Mouse (Mus musculus) lung, postnatal 0 days (tissue): ENCODE data around the gene Vmn2r39. TPM values are rescaled to one million over a fixed set of nuclear protein-coding genes. Genes with fewer than 3 reads are reported as not detected.
"Not testable (repeated sequence)": the region's sequence is repeated elsewhere in the genome, so short reads cannot be mapped to it uniquely, and the experiment has no call there.

Experiments used
- ATAC-seq: fragments of 200-750 bp; cut with Nextera tagmentation; 2 replicates; pipeline ENCODE4 v1.8.0; 2017; ENCODE audit warnings: moderate library complexity
- DNase-seq: peaks from one replicate; pipeline ENCODE4 v3.0.0-alpha.2; 2016; ENCODE audit warnings: low spot score
- H3K27ac ChIP-seq: fragments of 300-500 bp; sonication (generic); 2 replicates; pipeline ENCODE4 v1.5.1; 2014; ENCODE audit warnings: antibody characterized with exemption, mild to moderate bottlenecking, low read length, mixed read lengths
- H3K27me3 ChIP-seq: fragments of 300-500 bp; sonication (generic); replicated peaks from 2 replicates; pipeline ENCODE4 v1.6.1; 2014; ENCODE audit warnings: low read length, mixed read lengths; ENCODE audit not compliant: insufficient read depth
- H3K36me3 ChIP-seq: fragments of 300-500 bp; sonication (generic); 2 replicates; pipeline ENCODE4 v1.6.1; 2014; ENCODE audit warnings: low read length, mixed read lengths; ENCODE audit not compliant: insufficient read depth
- H3K4me1 ChIP-seq: fragments of 300-500 bp; sonication (generic); 2 replicates; pipeline ENCODE4 v1.6.1; 2014; ENCODE audit warnings: antibody characterized with exemption, low read depth, low read length, mixed read lengths; ENCODE audit not compliant: insufficient read depth
- H3K4me2 ChIP-seq: fragments of 300-500 bp; sonication (generic); replicated peaks from 2 replicates; pipeline ENCODE4 v1.6.1; 2014; ENCODE audit warnings: low read depth, mild to moderate bottlenecking, low read length, moderate library complexity, mixed read lengths
- H3K4me3 ChIP-seq: fragments of 300-500 bp; sonication (generic); 2 replicates; pipeline ENCODE4 v1.5.1; 2014; ENCODE audit warnings: low read depth, low read length
- H3K9ac ChIP-seq: fragments of 300-500 bp; sonication (generic); replicated peaks from 2 replicates; pipeline ENCODE4 v1.6.1; 2014; ENCODE audit warnings: low read depth, mild to moderate bottlenecking
- H3K9me3 ChIP-seq: fragments of 300-500 bp; sonication (generic); 2 replicates; pipeline ENCODE4 v1.6.1; 2016; ENCODE audit warnings: low read length, mixed read lengths
- WGBS: fragments of 180-500 bp; shearing (Covaris S2); extraction: QIAGEN DNeasy Blood & Tissue Kit; methylation state at CpG from one replicate; pipeline ENCODE4 v1.1.7; 2014; 5-methylcytosine and 5-hydroxymethylcytosine counted together
- polyA plus RNA-seq: library from polyadenylated mRNA; unstranded; fragments of >200 nt; fragmentation: Nextera tagmentation; extraction: Ambion mirVana; gene quantifications from 2 replicates; pipeline ENCODE4 v1.2.1, GENCODE M21; 2015

Gene Vmn2r39
- polyA plus RNA-seq = not detected in 2 replicates

- not testable (repeated sequence) for DNase-seq, ATAC-seq, H3K4me2 ChIP-seq, H3K9ac ChIP-seq, H3K27ac ChIP-seq, H3K27me3 ChIP-seq, H3K36me3 ChIP-seq, H3K4me1 ChIP-seq, H3K4me3 ChIP-seq, H3K9me3 ChIP-seq
Measured at GRCm38 (mm10) chr7:9030698-9031097, at the start of gene Vmn2r39. Gene Vmn2r39 (minus strand): TSS chr7:9030798.

- 67% methylated on average over 4 of the region's 4 CpGs for WGBS
- H3K4me2 ChIP-seq, H3K4me3 ChIP-seq, ATAC-seq, H3K9ac ChIP-seq, H3K36me3 ChIP-seq, DNase-seq, H3K27ac ChIP-seq, H3K9me3 ChIP-seq, H3K4me1 ChIP-seq, H3K27me3 ChIP-seq: not testable (repeated sequence)
Measured at GRCm38 (mm10) chr7:9065353-9065752, 34.8 kb upstream of the Vmn2r39 start.

Other genes with a start within 250 kb of the Vmn2r39 start
- gene Vmn2r40, start 99.4 kb downstream of the Vmn2r39 start, polyA plus RNA-seq = not detected in 2 replicates
- gene Vmn2r38, start 67.1 kb upstream of the Vmn2r39 start, polyA plus RNA-seq = not detected in 2 replicates
- not detected in 2 replicates for gene Vmn2r37, start 192.9 kb upstream of the Vmn2r39 start, polyA plus RNA-seq